Mouse (Mus musculus): ENCODE measurements around the gene Sema6b. TPM values are rescaled to one million over a fixed set of nuclear protein-coding genes. Genes with fewer than 3 reads are reported as not detected.
"Not testable (repeated sequence)": the region's sequence is repeated elsewhere in the genome, so short reads cannot be mapped to it uniquely, and the experiment has no call there.

Gene Sema6b
- total RNA-seq, 2 experiments from 2014 or later: 0.19 to 1.4 TPM

- no peak for ATAC-seq (replicated peaks; ENCODE audit: low FRiP score, poor library complexity, severe bottlenecking)
These were observed 41.2 kb downstream of the Sema6b start for GRCm38 (mm10) chr17:56098711-56099572.

- no peak for ATAC-seq (replicated peaks; ENCODE audit: low FRiP score, poor library complexity, severe bottlenecking)
These were observed 42.0 kb downstream of the Sema6b start for GRCm38 (mm10) chr17:56098180-56098579.

GRCm38 (mm10) chr17:56096883-56097282 is 43.3 kb downstream of the Sema6b start:
- no peak for ATAC-seq (replicated peaks; ENCODE audit: low FRiP score, poor library complexity, severe bottlenecking)

DNA sequence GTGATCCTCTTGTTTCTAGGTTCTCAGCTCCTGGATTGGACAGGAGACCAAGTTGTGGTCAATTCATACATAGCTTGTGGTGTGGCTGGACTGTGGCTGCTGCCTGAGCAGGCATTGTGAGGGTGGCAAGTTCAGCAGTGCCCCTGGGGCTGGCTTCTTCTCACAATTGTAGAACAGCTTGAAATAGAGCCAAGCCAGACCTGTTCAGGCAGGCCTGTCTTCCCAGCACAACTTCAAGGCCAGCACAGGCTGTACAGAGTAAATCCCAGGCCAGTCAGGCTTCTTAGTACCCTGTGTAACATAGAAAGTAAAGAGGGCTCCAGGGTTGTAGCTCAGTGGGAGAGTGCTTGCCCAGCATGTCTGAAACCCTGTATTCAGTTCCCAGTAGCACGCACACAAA is 47.3 kb downstream of the Sema6b start:
- ATAC-seq (replicated peaks; ENCODE audit: low FRiP score, poor library complexity, severe bottlenecking): no peak

DNA sequence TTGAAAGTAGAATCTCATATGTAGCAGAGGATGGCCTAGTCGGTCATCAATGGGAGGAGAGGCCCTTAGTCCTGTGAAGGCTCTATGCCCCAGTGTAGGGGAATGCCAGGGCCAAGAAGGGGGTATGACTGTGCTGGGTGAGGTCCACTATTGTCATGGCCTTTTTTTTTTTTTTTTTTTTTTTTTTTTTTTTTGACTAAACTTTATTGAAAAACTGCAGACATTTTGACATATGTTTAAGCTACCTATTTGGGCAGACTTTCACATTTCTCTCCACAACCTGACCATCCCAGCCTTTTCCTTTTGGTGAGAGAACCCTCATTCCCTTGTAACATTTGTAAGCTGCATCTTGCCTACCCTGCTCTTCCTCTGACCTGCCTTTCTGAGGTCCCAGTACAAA is 47.8 kb downstream of the Sema6b start:
- ATAC-seq (replicated peaks; ENCODE audit: low FRiP score, poor library complexity, severe bottlenecking): no peak

- no peak for ATAC-seq (replicated peaks; ENCODE audit: low FRiP score, poor library complexity, severe bottlenecking)
These were observed 59.2 kb downstream of the Sema6b start for GRCm38 (mm10) chr17:56080781-56081585.

DNA sequence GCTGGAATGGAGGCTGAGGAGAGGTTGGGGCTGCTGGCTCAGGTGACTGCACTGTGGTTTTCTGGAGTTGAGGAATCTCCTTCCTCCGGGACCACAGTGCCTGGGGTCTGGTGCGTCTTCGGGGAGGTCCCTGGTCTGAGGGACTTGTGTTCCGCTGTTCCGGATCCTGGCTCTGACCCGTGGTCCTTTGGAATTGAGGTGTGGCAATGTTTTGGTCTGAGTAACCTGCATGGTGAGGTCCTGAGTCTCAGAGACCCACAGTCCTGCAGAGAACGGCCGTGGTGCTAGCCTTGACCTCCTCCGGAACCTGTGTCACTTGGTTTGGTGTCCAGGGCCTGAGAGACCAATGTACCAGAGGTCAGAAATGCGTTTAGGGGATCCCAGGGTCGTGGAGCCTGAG is 60.2 kb downstream of the Sema6b start:
- ATAC-seq (replicated peaks; ENCODE audit: low FRiP score, poor library complexity, severe bottlenecking): no peak

DNA sequence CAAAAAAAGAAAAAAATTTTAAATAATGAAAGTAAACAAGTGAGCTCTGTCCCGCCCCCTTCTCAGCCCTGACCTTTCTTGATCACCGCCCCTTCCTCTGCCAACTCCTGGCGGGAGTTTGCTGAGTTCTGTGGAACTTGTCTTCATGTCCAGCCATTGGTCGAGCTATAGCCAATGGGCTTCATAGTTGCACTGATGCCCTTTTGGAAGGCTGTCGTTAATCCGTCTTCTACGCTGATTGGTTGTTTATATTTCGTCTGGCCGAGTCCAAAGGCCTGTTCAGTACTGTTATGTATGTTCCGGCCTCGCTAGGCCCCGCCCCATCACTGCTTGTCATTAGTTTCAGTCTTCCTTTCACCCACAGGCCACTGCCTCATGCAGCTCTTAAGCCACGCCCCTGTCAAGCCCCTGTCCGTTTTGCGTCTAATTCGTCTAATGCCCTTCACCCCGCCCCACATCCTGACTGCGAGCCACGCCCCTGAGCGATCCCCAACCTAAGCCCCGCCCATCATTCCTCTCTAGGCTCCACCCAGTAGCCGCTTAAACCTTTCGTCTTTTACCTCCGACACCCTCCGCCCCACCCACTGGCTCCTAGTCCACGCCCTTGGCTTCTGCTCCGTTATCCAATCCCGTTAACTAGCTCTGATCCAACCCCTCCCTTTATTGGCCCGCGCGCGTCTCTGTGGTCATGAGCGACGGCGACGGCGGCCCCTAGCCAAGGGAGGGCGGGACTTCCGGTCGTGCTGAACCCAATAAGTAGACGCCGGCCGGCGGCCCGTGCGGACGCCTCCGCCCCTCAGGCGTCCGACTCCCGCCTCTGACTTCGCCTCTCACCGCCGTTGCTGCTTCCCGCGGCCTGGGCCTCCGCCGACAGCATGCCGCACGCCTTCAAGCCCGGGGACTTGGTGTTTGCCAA is 61.0 kb downstream of the Sema6b start, which contains the start of gene Hdgfl2:
Gene Hdgfl2, plus strand, starts transcription at position 755 of the 916 bp plus-strand sequence.
- peak; percentile 81 for ATAC-seq (replicated peaks; ENCODE audit: low FRiP score, poor library complexity, severe bottlenecking)

DNA sequence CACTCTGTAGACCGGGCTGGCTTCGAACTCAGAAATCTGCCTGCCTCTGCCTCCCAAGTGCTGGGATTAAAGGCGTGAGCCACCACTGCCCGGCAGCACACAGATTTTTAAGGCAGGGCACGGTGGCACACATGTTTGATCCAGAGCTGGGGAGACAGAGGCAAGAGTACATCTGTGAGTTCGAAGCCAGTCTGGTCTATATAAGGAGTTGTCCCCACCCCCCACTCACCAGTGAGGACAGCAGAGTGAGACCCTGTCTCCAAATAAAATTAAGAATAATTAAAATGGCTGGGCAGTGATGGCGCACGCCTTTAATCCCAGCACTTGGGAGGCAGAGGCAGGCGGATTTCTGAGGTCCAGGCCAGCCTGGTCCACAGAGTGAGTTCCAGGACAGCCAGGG is 61.8 kb downstream of the Sema6b start:
- ATAC-seq (replicated peaks; ENCODE audit: low FRiP score, poor library complexity, severe bottlenecking): not testable (repeated sequence)

DNA sequence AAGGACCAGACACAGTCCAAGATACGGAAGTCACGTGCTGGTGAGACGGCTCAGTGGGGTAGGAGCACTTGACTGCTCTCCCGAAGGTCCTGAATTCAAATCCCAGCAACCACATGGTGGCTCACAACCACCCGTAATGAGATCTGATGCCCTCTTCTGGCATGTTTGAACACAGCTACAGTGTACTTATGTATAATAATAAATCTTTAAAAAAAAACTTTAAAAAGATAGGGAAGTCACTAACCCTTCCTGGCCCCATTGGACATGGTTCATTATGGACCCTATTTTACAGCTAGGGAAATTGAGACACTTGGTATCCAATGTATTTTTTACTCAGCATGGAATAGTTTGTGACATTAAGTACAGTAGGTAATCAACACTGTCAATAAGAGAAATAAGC is 62.6 kb downstream of the Sema6b start:
- ATAC-seq (replicated peaks; ENCODE audit: low FRiP score, poor library complexity, severe bottlenecking): no peak

- peak; percentile 57 for ATAC-seq (replicated peaks; ENCODE audit: low FRiP score, poor library complexity, severe bottlenecking)
These were observed 65.3 kb downstream of the Sema6b start, which contains the start of gene Ubxn6 for GRCm38 (mm10) chr17:56074827-56075208. Gene Ubxn6 (minus strand): TSS chr17:56075028.

- ATAC-seq (replicated peaks; ENCODE audit: low FRiP score, poor library complexity, severe bottlenecking): peak; percentile 36
These were observed 65.9 kb downstream of the Sema6b start for GRCm38 (mm10) chr17:56074097-56074826.

Other genes starting within 250 kb of the Sema6b start
- gene Zfp959, start 248.2 kb downstream of the Sema6b start, total RNA-seq (2015; ENCODE audit: low replicate concordance): 7.5 and 15.9 TPM in 2 replicates
- 1.4 and 6.3 TPM in 2 replicates for gene Zfp959, start 248.2 kb downstream of the Sema6b start, total RNA-seq (2017; ENCODE audit: low replicate concordance)
- gene Zfp119b, start 190.8 kb downstream of the Sema6b start, total RNA-seq (2015; ENCODE audit: low replicate concordance): 2.9 TPM in 1 of 2 replicates, not detected in the other
- 2.6 and 5.0 TPM in 2 replicates for gene Zfp119b, start 190.8 kb downstream of the Sema6b start, total RNA-seq (2017; ENCODE audit: low replicate concordance)
- gene Ebi3, start 187.7 kb downstream of the Sema6b start, total RNA-seq (2015; ENCODE audit: low replicate concordance): 6.1 and 9.4 TPM in 2 replicates
- 4.9 and 5.4 TPM in 2 replicates for gene Ebi3, start 187.7 kb downstream of the Sema6b start, total RNA-seq (2017; ENCODE audit: low replicate concordance)
- 1.0 and 14.0 TPM in 2 replicates for gene Yju2, start 181.2 kb downstream of the Sema6b start, total RNA-seq (2015; ENCODE audit: low replicate concordance)
- 5.7 and 10.5 TPM in 2 replicates for gene Yju2, start 181.2 kb downstream of the Sema6b start, total RNA-seq (2017; ENCODE audit: low replicate concordance)
- not detected in 2 replicates for gene Shd, start 169.9 kb downstream of the Sema6b start, total RNA-seq (2015; ENCODE audit: low replicate concordance)
- gene Shd, start 169.9 kb downstream of the Sema6b start, total RNA-seq (2017; ENCODE audit: low replicate concordance): not detected in 2 replicates
- gene Fsd1, start 153.8 kb downstream of the Sema6b start, total RNA-seq (2015; ENCODE audit: low replicate concordance): not detected in 2 replicates
- gene Fsd1, start 153.8 kb downstream of the Sema6b start, total RNA-seq (2017; ENCODE audit: low replicate concordance): not detected in 2 replicates
- not detected in 2 replicates for gene Stap2, start 134.8 kb downstream of the Sema6b start, total RNA-seq (2015; ENCODE audit: low replicate concordance)
- 1.3 TPM in 1 of 2 replicates, not detected in the other for gene Stap2, start 134.8 kb downstream of the Sema6b start, total RNA-seq (2017; ENCODE audit: low replicate concordance)
- 3.3 and 5.4 TPM in 2 replicates for gene Mpnd, start 134.6 kb downstream of the Sema6b start, total RNA-seq (2015; ENCODE audit: low replicate concordance)
- 6.1 and 7.8 TPM in 2 replicates for gene Mpnd, start 134.6 kb downstream of the Sema6b start, total RNA-seq (2017; ENCODE audit: low replicate concordance)
- 7.5 and 10.9 TPM in 2 replicates for gene Sh3gl1, start 103.7 kb downstream of the Sema6b start, total RNA-seq (2015; ENCODE audit: low replicate concordance)
- gene Sh3gl1, start 103.7 kb downstream of the Sema6b start, total RNA-seq (2017; ENCODE audit: low replicate concordance): 10.0 and 11.4 TPM in 2 replicates
- gene Chaf1a, start 99.9 kb downstream of the Sema6b start, total RNA-seq (2015; ENCODE audit: low replicate concordance): 6.1 and 16.3 TPM in 2 replicates
- 18.5 and 25.2 TPM in 2 replicates for gene Chaf1a, start 99.9 kb downstream of the Sema6b start, total RNA-seq (2017; ENCODE audit: low replicate concordance)
- gene Ubxn6, start 65.3 kb downstream of the Sema6b start, total RNA-seq (2015; ENCODE audit: low replicate concordance): 3.1 and 3.6 TPM in 2 replicates
- gene Ubxn6, start 65.3 kb downstream of the Sema6b start, total RNA-seq (2017; ENCODE audit: low replicate concordance): 5.3 and 15.2 TPM in 2 replicates
- gene Hdgfl2, start 60.7 kb downstream of the Sema6b start, total RNA-seq (2015; ENCODE audit: low replicate concordance): 20.0 and 61.4 TPM in 2 replicates
- gene Hdgfl2, start 60.7 kb downstream of the Sema6b start, total RNA-seq (2017; ENCODE audit: low replicate concordance): 46.6 and 75.3 TPM in 2 replicates
- gene Plin4, start 30.5 kb downstream of the Sema6b start, total RNA-seq (2015; ENCODE audit: low replicate concordance): not detected in 2 replicates
- not detected in 2 replicates for gene Plin4, start 30.5 kb downstream of the Sema6b start, total RNA-seq (2017; ENCODE audit: low replicate concordance)
- gene Plin5, start 22.7 kb downstream of the Sema6b start, total RNA-seq (2015; ENCODE audit: low replicate concordance): 0.58 TPM in 1 of 2 replicates, not detected in the other
- gene Plin5, start 22.7 kb downstream of the Sema6b start, total RNA-seq (2017; ENCODE audit: low replicate concordance): 0.60 and 0.98 TPM in 2 replicates
- gene Lrg1, start 18.3 kb downstream of the Sema6b start, total RNA-seq (2015; ENCODE audit: low replicate concordance): 6.7 and 9.4 TPM in 2 replicates
- gene Lrg1, start 18.3 kb downstream of the Sema6b start, total RNA-seq (2017; ENCODE audit: low replicate concordance): 4.5 and 11.8 TPM in 2 replicates
- gene Tnfaip8l1, start 22.1 kb upstream of the Sema6b start, total RNA-seq (2015; ENCODE audit: low replicate concordance): 0.38 and 0.84 TPM in 2 replicates
- 0.28 TPM in 1 of 2 replicates, not detected in the other for gene Tnfaip8l1, start 22.1 kb upstream of the Sema6b start, total RNA-seq (2017; ENCODE audit: low replicate concordance)
- 7.9 and 20.5 TPM in 2 replicates for gene Mydgf, start 43.6 kb upstream of the Sema6b start, total RNA-seq (2015; ENCODE audit: low replicate concordance)
- gene Mydgf, start 43.6 kb upstream of the Sema6b start, total RNA-seq (2017; ENCODE audit: low replicate concordance): 12.0 and 14.9 TPM in 2 replicates
- gene Dpp9, start 78.6 kb upstream of the Sema6b start, total RNA-seq (2015; ENCODE audit: low replicate concordance): 9.8 and 11.5 TPM in 2 replicates
- 5.2 TPM in 2 replicates for gene Dpp9, start 78.6 kb upstream of the Sema6b start, total RNA-seq (2017; ENCODE audit: low replicate concordance)
- gene Fem1a, start 116.5 kb upstream of the Sema6b start, total RNA-seq (2015; ENCODE audit: low replicate concordance): 2.7 TPM in 2 replicates
- 4.9 and 5.3 TPM in 2 replicates for gene Fem1a, start 116.5 kb upstream of the Sema6b start, total RNA-seq (2017; ENCODE audit: low replicate concordance)
- gene Ticam1, start 136.4 kb upstream of the Sema6b start, total RNA-seq (2015; ENCODE audit: low replicate concordance): 2.5 and 5.0 TPM in 2 replicates
- 1.3 and 2.8 TPM in 2 replicates for gene Ticam1, start 136.4 kb upstream of the Sema6b start, total RNA-seq (2017; ENCODE audit: low replicate concordance)
- gene Plin3, start 152.5 kb upstream of the Sema6b start, total RNA-seq (2015; ENCODE audit: low replicate concordance): 3.1 and 4.0 TPM in 2 replicates
- 5.4 and 5.9 TPM in 2 replicates for gene Plin3, start 152.5 kb upstream of the Sema6b start, total RNA-seq (2017; ENCODE audit: low replicate concordance)
- not detected in 2 replicates for gene Arrdc5, start 159.9 kb upstream of the Sema6b start, total RNA-seq (2015; ENCODE audit: low replicate concordance)
- gene Arrdc5, start 159.9 kb upstream of the Sema6b start, total RNA-seq (2017; ENCODE audit: low replicate concordance): not detected in 2 replicates
- 34.4 and 53.7 TPM in 2 replicates for gene Uhrf1, start 163.0 kb upstream of the Sema6b start, total RNA-seq (2015; ENCODE audit: low replicate concordance)
- 66.2 and 103 TPM in 2 replicates for gene Uhrf1, start 163.0 kb upstream of the Sema6b start, total RNA-seq (2017; ENCODE audit: low replicate concordance)
- gene Kdm4b, start 185.7 kb upstream of the Sema6b start, total RNA-seq (2015; ENCODE audit: low replicate concordance): 1.7 and 5.0 TPM in 2 replicates
- 2.9 and 3.5 TPM in 2 replicates for gene Kdm4b, start 185.7 kb upstream of the Sema6b start, total RNA-seq (2017; ENCODE audit: low replicate concordance)